Mouse (Mus musculus): Measurements from ENCODE around the gene Tspan11.

- TF ChIP-seq HCFC1 (IDR thresholded peaks at IDR 0.05; ENCODE audit: borderline replicate concordance, insufficient read depth, low read length) = no peak
- TF ChIP-seq ZNF384 (IDR thresholded peaks at IDR 0.05; ENCODE audit: low read depth, low read length) = no peak
Observed at GRCm38 (mm10) chr6:128001587-128001986, 114.2 kb downstream of the Tspan11 start.

Measured in ES-E14 (cell line).